Mouse (Mus musculus) lung, embryonic 14.5 days (tissue): ENCODE results near the gene Dlk1. TPM values are rescaled to one million over a fixed set of nuclear protein-coding genes. Genes with fewer than 3 reads are reported as not detected.

ENCODE experiments used
- ATAC-seq: fragments of 200-750 bp; cut with Nextera tagmentation; 2 replicates; pipeline ENCODE4 v1.8.0; 2017; ENCODE audit warnings: mild to moderate bottlenecking, moderate TSS enrichment, moderate library complexity; ENCODE audit not compliant: insufficient read depth
- DNase-seq: peaks from one replicate; pipeline ENCODE4 v3.0.0-alpha.2; 2015
- H3K27ac ChIP-seq: fragments of 300-500 bp; sonication (generic); 2 replicates; pipeline ENCODE4 v1.5.1; 2014; ENCODE audit warnings: low read depth, mild to moderate bottlenecking, moderate library complexity
- H3K27me3 ChIP-seq: fragments of 300-500 bp; sonication (generic); 2 replicates; pipeline ENCODE4 v1.6.1; 2014; ENCODE audit warnings: low read length, control low read depth; ENCODE audit not compliant: insufficient read depth
- H3K36me3 ChIP-seq: fragments of 300-500 bp; sonication (generic); 2 replicates; pipeline ENCODE4 v1.6.1; 2014; ENCODE audit warnings: control low read depth; ENCODE audit not compliant: insufficient read depth
- H3K4me1 ChIP-seq: fragments of 300-500 bp; sonication (generic); 2 replicates; pipeline ENCODE4 v1.6.1; 2014; ENCODE audit warnings: antibody characterized with exemption, control low read depth; ENCODE audit not compliant: insufficient read depth
- H3K4me2 ChIP-seq: fragments of 300-500 bp; sonication (generic); 2 replicates; pipeline ENCODE4 v1.6.1; 2014; ENCODE audit warnings: mild to moderate bottlenecking
- H3K4me3 ChIP-seq: fragments of 300-500 bp; sonication (generic); 2 replicates; pipeline ENCODE4 v1.5.1; 2014; ENCODE audit warnings: low read depth, low read length
- H3K9ac ChIP-seq: fragments of 300-500 bp; sonication (generic); 2 replicates; pipeline ENCODE4 v1.6.1; 2014
- H3K9me3 ChIP-seq: fragments of 300-500 bp; sonication (generic); 2 replicates; pipeline ENCODE4 v1.6.1; 2016; ENCODE audit warnings: low read depth, low read length, control low read depth
- CTCF ChIP-seq: IDR thresholded peaks from 2 replicates; pipeline ENCODE4 v1.5.1; 2016; ENCODE audit warnings: antibody characterized with exemption, low read depth
- WGBS: fragments of 180-500 bp; shearing (Covaris S2); extraction: QIAGEN DNeasy Blood & Tissue Kit; methylation state at CpG from one replicate; pipeline ENCODE4 v1.1.7; 2014; 5-methylcytosine and 5-hydroxymethylcytosine counted together
- polyA plus RNA-seq: library from polyadenylated mRNA; unstranded; fragments of >200 nt; fragmentation: Nextera tagmentation; extraction: Ambion mirVana; gene quantifications from 2 replicates; pipeline ENCODE4 v1.2.1, GENCODE M21; 2014

The Dlk1 gene
- 468 and 481 TPM in 2 replicates for polyA plus RNA-seq

DNA sequence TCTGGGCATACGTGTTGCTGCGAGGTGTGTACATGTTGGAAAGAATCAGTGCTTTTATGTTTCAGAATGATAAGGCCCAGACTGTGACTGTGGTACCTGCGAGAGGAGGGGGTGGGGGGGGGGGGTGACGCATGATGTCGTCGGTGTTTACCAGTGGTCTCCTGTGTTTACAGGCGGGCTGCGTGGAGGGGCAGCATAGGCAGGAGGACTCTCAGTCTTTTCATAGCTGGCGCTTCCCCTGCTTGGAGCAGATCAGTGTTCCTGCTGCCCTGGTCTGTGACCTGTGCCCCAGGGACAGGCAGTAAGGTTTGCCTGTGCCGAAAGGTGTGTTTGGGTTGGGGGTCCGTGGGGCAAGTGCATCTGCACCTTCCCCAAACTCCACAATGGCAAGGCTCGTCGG lies at the start of gene Dlk1:
Dlk1 (plus strand) TSS at position 232 of the 400 bp plus-strand sequence.
- peak within 1 kb of the TSS; percentile 61 for H3K4me3 ChIP-seq
- peaks cover 7% of the 10 kb centered on the region; the same call in 1 of the 2 replicates for H3K36me3 ChIP-seq
- peaks cover 45% of the 10 kb centered on the region for H3K4me1 ChIP-seq
- no peaks in the 10 kb centered on the region for H3K9me3 ChIP-seq
- ATAC-seq (no peak), DNase-seq (no peak)
- 11% methylated on average over 13 of the region's 13 CpGs for WGBS
- peaks cover 24% of the 10 kb centered on the region; the same call in 1 of the 2 replicates for H3K27me3 ChIP-seq
- H3K4me2 ChIP-seq = peak within 1 kb of the TSS; percentile 83
- no peak for TF ChIP-seq CTCF
- H3K27ac ChIP-seq = peak within 1 kb of the TSS; percentile 76
- H3K9ac ChIP-seq = peak within 1 kb of the TSS; percentile 78

DNA sequence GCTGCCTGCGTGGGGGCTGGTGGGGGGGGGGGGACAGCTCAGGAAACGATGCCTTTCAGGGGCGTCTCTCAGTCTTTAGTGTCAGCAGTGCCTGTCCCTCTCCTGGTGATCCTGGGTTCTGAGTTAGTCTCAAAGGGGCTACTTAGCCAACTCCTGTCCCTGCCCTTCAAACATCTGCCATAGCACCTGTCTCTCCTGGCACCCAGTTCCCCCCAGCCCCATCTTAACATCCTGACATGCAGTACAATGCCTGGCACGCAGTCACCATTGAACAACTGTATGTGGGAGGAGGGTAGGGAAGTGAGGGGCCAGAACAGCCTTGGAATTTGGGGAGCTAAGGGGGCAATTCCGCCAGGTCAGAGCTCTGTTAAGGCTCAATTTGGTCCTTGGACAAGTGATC lies 49.7 kb upstream of the Dlk1 start:
- no peak for ATAC-seq
- no peaks in the 10 kb centered on the region for H3K36me3 ChIP-seq
- H3K9ac ChIP-seq = no peak overlapping the region
- H3K4me1 ChIP-seq = peaks cover 51% of the 10 kb centered on the region
- peak overlapping the region; percentile 91 for H3K27ac ChIP-seq
- no peak overlapping the region for H3K4me3 ChIP-seq
- WGBS = 44% methylated on average over 5 of the region's 5 CpGs
- DNase-seq = no peak
- H3K4me2 ChIP-seq = no peak overlapping the region
- no peaks in the 10 kb centered on the region for H3K27me3 ChIP-seq
- H3K9me3 ChIP-seq = no peaks in the 10 kb centered on the region
- TF ChIP-seq CTCF = no peak

DNA sequence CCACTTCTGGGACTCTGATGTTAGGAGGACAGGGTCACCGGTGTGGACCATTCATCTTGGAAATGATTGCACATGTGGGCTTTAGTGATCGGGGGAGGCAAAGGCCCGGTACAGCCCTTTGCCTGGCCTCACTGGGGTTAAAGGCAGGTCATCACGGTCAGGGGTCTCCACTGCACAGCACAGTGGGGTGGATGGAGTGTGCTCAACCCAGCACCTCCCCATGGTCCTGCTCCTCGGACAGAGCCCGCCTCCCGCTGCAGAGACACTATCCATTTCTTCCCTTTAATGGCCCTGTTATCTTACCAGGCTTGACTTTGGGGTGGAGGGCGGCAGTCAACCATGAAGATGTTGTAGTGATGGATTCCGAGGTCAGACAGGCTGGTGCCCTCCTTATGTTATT lies 48.9 kb upstream of the Dlk1 start:
- peaks cover 45% of the 10 kb centered on the region for H3K4me1 ChIP-seq
- no peaks in the 10 kb centered on the region for H3K9me3 ChIP-seq
- DNase-seq (no peak), ATAC-seq (no peak)
- H3K27me3 ChIP-seq = no peaks in the 10 kb centered on the region
- 47% methylated on average over 9 of the region's 9 CpGs for WGBS
- no peak overlapping the region for H3K27ac ChIP-seq
- no peak overlapping the region for H3K4me2 ChIP-seq
- no peak overlapping the region for H3K4me3 ChIP-seq
- no peaks in the 10 kb centered on the region for H3K36me3 ChIP-seq
- H3K9ac ChIP-seq = no peak overlapping the region
- TF ChIP-seq CTCF = no peak

DNA sequence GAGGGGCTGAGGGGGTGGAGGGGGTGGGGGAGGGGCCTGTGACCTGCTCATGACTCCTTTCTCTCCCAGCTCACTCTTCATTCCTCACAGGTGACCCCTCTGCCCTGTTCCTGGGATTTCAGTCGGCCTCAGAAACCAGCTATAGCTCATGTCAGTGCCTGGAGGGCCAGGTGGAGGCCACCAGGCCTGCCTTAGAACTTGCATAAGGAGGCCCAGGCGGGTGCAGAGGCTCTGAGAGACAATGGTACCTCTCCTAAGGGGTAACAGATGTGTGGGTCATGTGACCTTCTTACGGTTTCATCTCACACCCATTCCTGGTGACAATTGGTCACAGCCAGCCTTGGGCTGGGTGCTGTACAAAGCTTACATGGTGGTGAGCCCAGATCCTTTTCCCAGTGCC lies 46.6 kb upstream of the Dlk1 start:
- H3K4me1 ChIP-seq = peaks cover 32% of the 10 kb centered on the region
- no peak overlapping the region for H3K9ac ChIP-seq
- no peaks in the 10 kb centered on the region for H3K9me3 ChIP-seq
- H3K27ac ChIP-seq = no peak overlapping the region
- H3K4me2 ChIP-seq = no peak overlapping the region
- no peak for ATAC-seq
- H3K36me3 ChIP-seq = no peaks in the 10 kb centered on the region
- no peak for DNase-seq
- no peak for TF ChIP-seq CTCF
- 38% methylated on average over 3 of the region's 3 CpGs for WGBS
- H3K27me3 ChIP-seq = no peaks in the 10 kb centered on the region
- H3K4me3 ChIP-seq = no peak overlapping the region

DNA sequence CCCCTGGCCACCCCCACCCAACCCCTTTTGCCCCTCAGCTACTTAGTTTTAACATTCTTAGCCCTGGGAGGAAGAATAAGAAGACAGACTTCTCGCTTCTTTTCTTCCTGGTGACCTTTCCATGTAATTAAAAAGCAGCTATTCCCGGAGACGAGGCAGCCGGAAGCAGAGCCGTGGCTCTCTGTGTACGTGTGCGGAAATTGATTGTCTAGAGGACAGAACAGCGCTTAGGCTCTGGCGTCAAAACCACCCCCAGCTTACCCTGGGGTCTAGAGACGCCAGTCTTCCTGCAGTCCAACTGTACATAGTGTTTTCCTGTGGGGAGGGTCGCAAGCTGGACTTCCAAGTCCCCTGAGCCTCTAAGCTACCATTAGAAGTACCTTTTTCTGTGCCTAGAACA lies 41.9 kb upstream of the Dlk1 start:
- H3K27me3 ChIP-seq = no peaks in the 10 kb centered on the region
- DNase-seq = peak; percentile 76
- no peak overlapping the region for H3K4me2 ChIP-seq
- H3K36me3 ChIP-seq = no peaks in the 10 kb centered on the region
- ATAC-seq = no peak; the same call in 1 of the 2 replicates
- peak overlapping the region; percentile 95 for H3K27ac ChIP-seq
- H3K4me1 ChIP-seq = peaks cover 30% of the 10 kb centered on the region
- no peak overlapping the region for H3K4me3 ChIP-seq
- no peaks in the 10 kb centered on the region for H3K9me3 ChIP-seq
- WGBS = 31% methylated on average over 11 of the region's 11 CpGs
- no peak for TF ChIP-seq CTCF
- peak overlapping the region; percentile 5; the same call in 1 of the 2 replicates for H3K9ac ChIP-seq

DNA sequence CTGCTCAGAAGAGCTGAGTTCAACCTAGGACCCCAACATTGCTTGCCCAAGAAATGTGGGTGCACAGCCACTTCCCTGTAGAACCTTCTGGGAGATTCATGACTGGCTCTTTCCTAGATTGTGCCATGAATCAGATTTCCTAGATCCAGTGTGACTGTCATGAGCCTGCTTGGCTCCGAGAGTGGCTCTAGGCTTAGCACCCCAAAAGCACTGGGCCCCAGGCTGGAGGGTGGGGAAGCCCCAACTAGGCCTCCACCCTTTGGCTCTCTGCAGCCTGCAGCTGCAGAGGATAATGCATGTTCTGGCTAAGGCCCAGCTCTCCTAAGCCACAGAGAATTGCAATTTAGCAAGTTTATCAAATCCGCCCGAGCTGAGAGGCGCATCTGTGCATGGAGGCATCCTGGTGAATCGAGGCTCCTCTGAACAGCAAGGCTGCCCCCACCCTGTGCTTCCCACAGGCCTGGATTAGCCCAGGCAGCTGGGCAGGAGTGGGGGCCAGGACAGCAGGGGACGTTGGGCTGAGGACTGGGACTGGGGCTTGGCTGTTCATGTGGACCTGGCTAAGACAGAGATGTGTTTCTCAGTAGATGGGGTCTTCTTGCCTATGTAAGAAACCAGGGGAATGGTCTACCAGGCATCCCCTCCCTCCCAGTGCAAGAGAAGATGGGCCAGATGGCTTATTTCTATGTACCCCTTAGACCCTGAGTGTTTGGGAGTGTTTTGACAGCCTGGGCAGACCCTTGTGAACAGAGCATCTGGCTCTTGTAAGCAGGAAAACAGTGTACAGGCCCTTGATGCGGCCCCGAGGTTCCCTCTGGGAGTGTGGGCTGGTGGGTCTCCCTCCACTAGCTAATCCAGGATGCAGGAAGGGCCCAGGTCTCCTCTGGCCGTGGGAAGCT lies 41.2 kb upstream of the Dlk1 start:
- no peaks in the 10 kb centered on the region for H3K27me3 ChIP-seq
- no peaks in the 10 kb centered on the region for H3K36me3 ChIP-seq
- peak overlapping the region; percentile 95 for H3K27ac ChIP-seq
- TF ChIP-seq CTCF = no peak
- DNase-seq = peak; percentile 83
- H3K4me1 ChIP-seq = peaks cover 30% of the 10 kb centered on the region
- no peak overlapping the region for H3K4me3 ChIP-seq
- peak overlapping the region; percentile 5; the same call in 1 of the 2 replicates for H3K9ac ChIP-seq
- H3K4me2 ChIP-seq = no peak overlapping the region
- no peaks in the 10 kb centered on the region for H3K9me3 ChIP-seq
- WGBS = 35% methylated on average over 9 of the region's 9 CpGs
- peak; percentile 87 for ATAC-seq

DNA sequence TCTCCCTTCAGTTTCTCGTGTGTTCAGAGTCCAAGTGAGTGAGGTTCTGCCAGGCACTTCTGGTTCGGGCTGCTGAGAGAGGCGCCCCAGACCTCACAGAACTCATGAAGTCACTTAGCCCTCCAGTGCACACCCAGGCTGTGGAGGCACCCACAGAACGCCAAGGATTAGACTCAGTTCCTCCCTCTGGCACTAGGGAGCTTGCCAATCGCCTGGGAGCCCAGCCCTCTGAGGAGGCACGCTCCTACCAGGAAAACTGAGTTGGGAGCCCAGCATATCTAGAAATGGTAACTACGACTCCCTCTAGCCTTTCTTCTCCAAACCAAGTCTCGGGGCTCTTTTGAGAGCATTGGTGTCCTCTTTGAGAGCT lies 40.6 kb upstream of the Dlk1 start:
- peak; percentile 32 for ATAC-seq
- Histone ChIP-seq H3K4me2 (no peak overlapping the region), H3K36me3 (no peaks in the 10 kb centered on the region), H3K9ac (no peak overlapping the region), H3K9me3 (no peaks in the 10 kb centered on the region), H3K4me1 (peaks cover 30% of the 10 kb centered on the region), H3K27me3 (no peaks in the 10 kb centered on the region), H3K27ac (peak overlapping the region; percentile 95), H3K4me3 (no peak overlapping the region)
- no peak for DNase-seq
- no peak for TF ChIP-seq CTCF
- 40% methylated on average over 8 of the region's 8 CpGs for WGBS
